Mouse (Mus musculus) ES-Bruce4 (cell line): ENCODE measurements around the gene Mlf1. TPM values are rescaled to one million over a fixed set of nuclear protein-coding genes. Genes with fewer than 3 reads are reported as not detected.

Experiments used
- H3K27ac ChIP-seq: 2 replicates; pipeline ENCODE4 v1.5.1; 2012; ENCODE audit warnings: low read length, inconsistent platforms; ENCODE audit not compliant: insufficient read depth
- H3K27me3 ChIP-seq: 2 replicates; pipeline ENCODE4 v1.6.1; 2012; ENCODE audit warnings: mild to moderate bottlenecking, low read length, inconsistent platforms; ENCODE audit not compliant: control insufficient read depth, poor library complexity, insufficient read depth, severe bottlenecking
- H3K36me3 ChIP-seq: 2 replicates; pipeline ENCODE4 v1.6.1; 2012; ENCODE audit warnings: inconsistent platforms, mild to moderate bottlenecking, low read length, moderate library complexity; ENCODE audit not compliant: control insufficient read depth, poor library complexity, insufficient read depth, severe bottlenecking
- H3K4me1 ChIP-seq: one replicate; pipeline ENCODE4 v1.8.1; 2011; ENCODE audit warnings: low read length; ENCODE audit not compliant: control insufficient read depth, insufficient read depth
- H3K4me3 ChIP-seq: 2 replicates; pipeline ENCODE4 v1.5.1; 2011; ENCODE audit warnings: low read depth, mild to moderate bottlenecking, low read length
- H3K9ac ChIP-seq: 2 replicates; pipeline ENCODE4 v1.6.1; 2012; ENCODE audit warnings: low read depth, mild to moderate bottlenecking, inconsistent platforms; ENCODE audit not compliant: poor library complexity, severe bottlenecking
- H3K9me3 ChIP-seq: replicated peaks from 2 replicates; pipeline ENCODE4 v1.6.1; 2012; ENCODE audit warnings: mild to moderate bottlenecking, low read length, inconsistent platforms; ENCODE audit not compliant: control insufficient read depth, poor library complexity, insufficient read depth, severe bottlenecking
- CTCF ChIP-seq: IDR thresholded peaks from one replicate; pipeline ENCODE4 v1.8.1; 2011; ENCODE audit warnings: low read depth, low read length
- EP300 ChIP-seq: IDR thresholded peaks from 2 replicates; pipeline ENCODE4 v1.6.1; 2011; ENCODE audit warnings: low read depth, low read length; ENCODE audit not compliant: insufficient read depth
- POLR2A ChIP-seq: IDR thresholded peaks from one replicate; pipeline ENCODE4 v1.8.1; 2011; ENCODE audit warnings: low read length; ENCODE audit not compliant: insufficient read depth
- polyA plus RNA-seq: library from polyadenylated mRNA; stranded (reverse); fragments of >200 nt; gene quantifications from 2 replicates; pipeline ENCODE4 v1.2.4, GENCODE M21; 2011; ENCODE audit warnings: low read depth; ENCODE audit not compliant: missing spikeins, insufficient read depth, insufficient read length

Mlf1 gene
- polyA plus RNA-seq, 1 experiment, result 6.5 TPM

DNA sequence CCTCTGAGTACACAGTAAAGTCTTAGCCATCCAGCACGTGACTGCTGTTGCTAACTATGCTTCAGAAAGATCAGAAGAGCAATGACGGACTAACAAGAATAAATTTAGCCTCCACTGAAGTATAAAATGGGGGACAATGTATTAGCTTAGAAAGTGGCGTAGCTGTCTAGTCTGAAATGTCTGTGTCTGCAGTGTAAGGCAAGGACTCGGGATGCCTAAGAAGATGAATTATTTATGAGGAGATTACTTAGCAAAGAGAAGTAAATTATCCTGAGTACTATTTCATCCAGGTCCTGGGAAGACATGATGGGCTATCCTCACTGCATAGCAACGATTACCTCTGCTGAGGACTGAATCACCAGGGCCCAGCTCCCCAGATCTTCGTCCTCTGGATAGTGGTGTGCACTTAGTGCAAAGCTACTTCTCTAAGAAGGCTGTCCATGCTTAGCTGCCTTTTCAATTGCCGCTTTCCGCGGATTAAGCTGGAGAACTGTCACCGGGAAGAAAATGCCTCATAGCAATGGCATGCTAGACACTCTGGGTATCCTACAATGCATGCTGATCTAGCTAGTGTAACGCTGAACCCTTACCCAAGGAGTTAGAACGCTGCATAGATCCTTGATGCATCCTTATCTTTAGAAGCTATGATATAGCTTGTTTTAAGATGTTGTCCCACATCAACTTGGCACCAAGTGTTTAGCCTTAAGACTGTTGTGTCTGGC lies 22.3 kb upstream of the Mlf1 start:
- Histone ChIP-seq H3K9me3 (no peaks in the 10 kb centered on the region), H3K4me3 (no peak overlapping the region), H3K4me1 (no peaks in the 10 kb centered on the region), H3K27ac (no peak overlapping the region), H3K27me3 (no peaks in the 10 kb centered on the region), H3K36me3 (no peaks in the 10 kb centered on the region), H3K9ac (no peak overlapping the region)
- no peak for TF ChIP-seq CTCF
- no peak for TF ChIP-seq POLR2A
- TF ChIP-seq EP300, result no peak

DNA sequence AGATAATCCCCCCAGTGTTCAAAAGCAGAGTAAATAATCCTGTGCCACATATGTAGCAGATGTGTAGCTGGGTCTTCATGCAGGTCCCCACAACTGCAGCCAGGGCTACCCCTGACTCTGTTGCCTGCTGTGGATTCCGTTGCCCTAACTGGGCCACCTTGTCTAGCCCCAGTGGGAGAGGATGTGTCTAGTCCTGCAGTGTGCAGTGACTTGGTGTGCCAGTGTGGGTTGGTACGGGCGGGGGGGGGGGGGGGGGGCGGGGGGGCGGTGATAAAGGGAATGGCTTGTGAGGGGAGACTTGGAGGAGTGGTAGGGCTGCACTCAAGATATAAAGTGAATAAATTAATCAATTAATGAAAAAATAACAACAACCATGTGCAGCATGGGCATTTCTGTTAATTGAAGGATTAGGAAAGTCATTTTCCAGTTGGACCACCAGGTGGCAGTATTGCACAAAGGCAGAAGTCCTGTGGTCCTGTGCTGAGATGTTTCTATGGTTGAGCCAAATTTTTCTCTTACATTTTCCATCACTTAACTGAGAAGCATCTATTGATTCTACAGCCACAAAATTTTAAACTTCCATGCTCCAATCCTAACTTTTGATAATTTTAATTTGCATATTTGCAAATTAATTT lies 21.7 kb upstream of the Mlf1 start:
- Histone ChIP-seq H3K9me3 (no peaks in the 10 kb centered on the region), H3K27me3 (no peaks in the 10 kb centered on the region), H3K27ac (no peak overlapping the region), H3K9ac (no peak overlapping the region), H3K4me1 (no peaks in the 10 kb centered on the region), H3K36me3 (no peaks in the 10 kb centered on the region), H3K4me3 (no peak overlapping the region)
- TF ChIP-seq CTCF, result no peak

DNA sequence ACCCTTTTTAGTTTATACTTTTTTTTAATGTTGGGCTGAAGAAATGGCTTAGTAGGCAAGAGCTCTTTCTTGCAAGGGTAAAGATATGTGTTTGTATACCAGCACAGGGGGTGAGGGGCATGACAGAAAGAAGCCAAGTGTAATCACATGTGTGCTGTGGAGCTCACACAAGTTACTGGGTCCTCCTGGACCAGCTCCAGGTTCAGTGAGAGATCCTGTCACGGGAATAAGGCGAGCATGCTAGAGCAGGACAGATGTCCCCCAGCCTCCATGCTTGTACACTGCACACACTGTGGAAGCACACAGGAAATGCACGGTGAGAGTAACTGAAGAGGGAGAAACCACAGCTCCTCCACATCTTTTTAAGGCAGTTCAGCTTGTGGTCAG lies 21.1 kb upstream of the Mlf1 start:
- TF ChIP-seq EP300, result no peak
- no peak for TF ChIP-seq POLR2A
- no peak for TF ChIP-seq CTCF
- no peaks in the 10 kb centered on the region for H3K4me1 ChIP-seq
- H3K36me3 ChIP-seq, result no peaks in the 10 kb centered on the region
- H3K27ac ChIP-seq, result no peak overlapping the region
- H3K9me3 ChIP-seq, result no peaks in the 10 kb centered on the region
- no peak overlapping the region for H3K4me3 ChIP-seq
- no peak overlapping the region for H3K9ac ChIP-seq
- H3K27me3 ChIP-seq, result no peaks in the 10 kb centered on the region

DNA sequence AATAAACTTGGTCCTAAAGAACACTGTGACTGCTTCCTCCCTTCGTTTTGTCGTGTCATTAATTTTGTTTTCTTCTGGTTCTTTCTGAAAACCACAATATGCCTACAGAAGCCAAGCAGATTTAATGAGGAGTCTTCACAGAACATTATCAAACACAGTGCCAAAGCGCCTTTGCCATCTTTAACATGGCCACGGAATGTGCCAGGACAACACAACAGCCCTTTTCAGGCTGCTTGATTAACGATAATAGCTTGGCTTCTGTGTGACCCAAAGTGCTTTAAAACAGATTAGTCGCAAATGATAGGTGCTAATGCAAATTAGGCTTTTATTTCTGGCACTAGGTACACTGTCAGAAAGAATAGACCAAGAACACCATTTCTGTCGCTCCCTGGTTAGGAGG lies 15.5 kb upstream of the Mlf1 start:
- Histone ChIP-seq H3K36me3 (no peaks in the 10 kb centered on the region), H3K9ac (no peak overlapping the region), H3K4me1 (no peaks in the 10 kb centered on the region), H3K9me3 (no peaks in the 10 kb centered on the region), H3K27me3 (no peaks in the 10 kb centered on the region), H3K27ac (no peak overlapping the region), H3K4me3 (no peak overlapping the region)
- TF ChIP-seq CTCF (no peak), POLR2A (no peak), EP300 (no peak)

DNA sequence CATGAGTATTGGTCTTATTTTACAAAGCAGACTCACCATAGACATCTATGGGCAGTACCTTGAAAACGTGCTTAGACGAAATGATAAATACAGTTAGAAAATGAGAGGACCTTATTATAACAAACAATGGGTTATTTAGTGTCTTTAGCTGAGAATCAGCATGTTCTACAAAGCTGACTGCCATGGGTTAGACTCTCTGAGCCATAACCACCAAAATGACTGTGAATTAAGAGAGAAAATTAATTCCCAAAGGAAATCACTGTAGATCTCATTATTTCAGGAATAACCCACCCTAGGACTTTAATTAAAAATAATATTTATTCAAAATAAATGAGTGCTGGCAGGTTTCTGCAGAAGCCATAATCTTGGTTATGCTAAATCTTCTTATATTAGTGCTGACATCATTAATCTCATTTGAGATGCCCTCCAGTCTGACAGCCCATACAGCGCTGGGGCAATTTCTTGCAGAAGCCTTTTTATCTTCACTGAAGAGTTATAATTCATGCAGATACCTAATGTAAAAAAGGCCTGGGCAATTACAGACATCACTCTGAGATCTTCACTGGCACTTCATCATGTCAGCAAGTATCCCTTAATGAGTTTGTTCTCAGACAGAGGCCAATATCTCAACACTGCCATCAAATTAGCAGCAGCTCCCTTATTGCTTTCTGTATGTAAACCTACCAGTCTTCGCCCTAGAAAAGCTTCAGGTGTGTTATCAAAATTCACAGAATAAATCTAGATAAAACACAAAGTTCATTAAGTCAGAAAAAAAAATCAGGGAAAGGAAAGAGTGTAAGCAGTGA lies 7.6 kb upstream of the Mlf1 start:
- Histone ChIP-seq H3K36me3 (no peaks in the 10 kb centered on the region), H3K9ac (no peak overlapping the region), H3K9me3 (0 out of 2 replicates have a peak, but pooled peaks cover 3% of the 10 kb centered on the region), H3K27ac (no peak overlapping the region), H3K4me3 (no peak overlapping the region), H3K27me3 (no peaks in the 10 kb centered on the region), H3K4me1 (no peaks in the 10 kb centered on the region)
- TF ChIP-seq POLR2A (no peak), CTCF (no peak), EP300 (no peak)

DNA sequence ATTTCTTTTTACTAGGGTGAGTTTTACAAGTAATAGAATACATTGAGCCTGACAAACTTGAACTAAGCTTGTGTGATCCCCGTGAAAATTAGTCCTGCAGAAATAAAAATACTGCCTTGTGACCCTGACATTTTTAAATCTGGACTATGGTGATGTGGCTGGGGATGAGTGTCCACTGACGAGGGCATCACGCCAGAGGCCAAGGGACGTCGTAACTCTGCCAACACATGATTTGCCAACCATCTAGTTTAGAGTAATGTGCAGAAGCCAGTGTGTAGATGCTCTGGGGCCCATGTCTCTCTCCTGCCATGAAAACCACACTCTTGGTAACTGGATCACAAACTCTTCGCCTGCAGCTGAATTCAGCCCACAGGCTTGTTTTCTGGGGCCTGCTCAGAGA lies 6.4 kb upstream of the Mlf1 start:
- TF ChIP-seq POLR2A (no peak), CTCF (no peak), EP300 (no peak)
- H3K9me3 ChIP-seq, result peaks cover 3% of the 10 kb centered on the region; the same call in 1 of the 2 replicates
- H3K9ac ChIP-seq, result no peak overlapping the region
- no peaks in the 10 kb centered on the region for H3K36me3 ChIP-seq
- H3K4me3 ChIP-seq, result no peak overlapping the region
- H3K4me1 ChIP-seq, result no peaks in the 10 kb centered on the region
- no peak overlapping the region for H3K27ac ChIP-seq
- no peaks in the 10 kb centered on the region; the same call in 1 of the 2 replicates for H3K27me3 ChIP-seq
